Mouse (Mus musculus): Measurements from ENCODE around the gene Ptk7. TPM values are rescaled to one million over a fixed set of nuclear protein-coding genes. Genes with fewer than 3 reads are reported as not detected.

Ptk7 gene
- polyA plus RNA-seq (2012; rRNA removed), result 3.1 and 3.2 TPM in 2 replicates

GRCm38 (mm10) chr17:46628791-46629684 is at the start of gene Ptk7:
Ptk7 (minus strand) TSS chr17:46629504.
- Histone ChIP-seq H3K4me3 (ENCODE audit: control insufficient read depth, low read depth, low read length) (peak within 1 kb of the TSS; percentile 73), H3K27me3 (ENCODE audit: control insufficient read depth, insufficient read depth, low read length) (no peaks in the 10 kb centered on the region), H3K27ac (ENCODE audit: control insufficient read depth, insufficient read depth, low read depth, low read length) (peak within 1 kb of the TSS; percentile 39; the same call in 1 of the 2 replicates), H3K36me3 (ENCODE audit: control insufficient read depth, insufficient read depth, low read length) (no peaks in the 10 kb centered on the region), H3K4me1 (ENCODE audit: control insufficient read depth, insufficient read depth, low read length) (peaks cover 14% of the 10 kb centered on the region)
- TF ChIP-seq POLR2A (IDR thresholded peaks at IDR 0.05; ENCODE audit: control insufficient read depth, low read depth, low read length) (no peak), CTCF (IDR thresholded peaks at IDR 0.05; ENCODE audit: control insufficient read depth, insufficient read depth, insufficient replicate concordance, low read depth, low read length) (no peak)

GRCm38 (mm10) chr17:46678911-46679310 is 49.6 kb upstream of the Ptk7 start:
- TF ChIP-seq CTCF (IDR thresholded peaks at IDR 0.05; ENCODE audit: control insufficient read depth, insufficient read depth, insufficient replicate concordance, low read depth, low read length) (no peak), POLR2A (IDR thresholded peaks at IDR 0.05; ENCODE audit: control insufficient read depth, low read depth, low read length) (no peak)
- Histone ChIP-seq H3K27me3 (ENCODE audit: control insufficient read depth, insufficient read depth, low read length) (no peaks in the 10 kb centered on the region), H3K4me3 (ENCODE audit: control insufficient read depth, low read depth, low read length) (peak overlapping the region; percentile 96), H3K27ac (ENCODE audit: control insufficient read depth, insufficient read depth, low read depth, low read length) (peak overlapping the region; percentile 80), H3K36me3 (ENCODE audit: control insufficient read depth, insufficient read depth, low read length) (peaks cover 5% of the 10 kb centered on the region), H3K4me1 (ENCODE audit: control insufficient read depth, insufficient read depth, low read length) (peaks cover 12% of the 10 kb centered on the region)

DNA sequence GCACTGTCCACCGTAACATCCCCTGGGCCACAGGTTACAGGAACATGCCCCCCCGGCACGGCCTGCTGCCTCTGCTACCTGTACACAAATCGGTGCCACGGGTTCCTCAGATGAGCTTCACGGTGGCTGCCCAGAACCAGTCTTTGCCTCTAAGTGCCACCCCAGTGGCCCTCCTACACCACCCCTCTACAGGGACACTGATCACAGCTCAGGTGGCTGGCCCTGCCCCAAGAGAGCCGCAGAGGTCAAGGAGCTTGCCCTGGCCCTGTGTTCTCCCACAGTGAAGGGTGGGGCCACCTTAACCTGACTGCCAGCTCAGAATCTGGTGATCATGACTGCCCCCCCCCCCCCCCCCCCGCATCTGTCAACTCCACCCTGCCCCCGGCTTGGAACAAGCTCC is 49.1 kb upstream of the Ptk7 start, which contains the start of gene Mea1:
Gene Mea1, plus strand, starts transcription at position 378 of the 400 bp plus-strand sequence.
- Histone ChIP-seq H3K36me3 (ENCODE audit: control insufficient read depth, insufficient read depth, low read length) (peaks cover 5% of the 10 kb centered on the region), H3K27me3 (ENCODE audit: control insufficient read depth, insufficient read depth, low read length) (no peaks in the 10 kb centered on the region), H3K4me1 (ENCODE audit: control insufficient read depth, insufficient read depth, low read length) (peaks cover 12% of the 10 kb centered on the region), H3K4me3 (ENCODE audit: control insufficient read depth, low read depth, low read length) (peak within 1 kb of the TSS; percentile 96), H3K27ac (ENCODE audit: control insufficient read depth, insufficient read depth, low read depth, low read length) (peak within 1 kb of the TSS; percentile 86)
- TF ChIP-seq CTCF (IDR thresholded peaks at IDR 0.05; ENCODE audit: control insufficient read depth, insufficient read depth, insufficient replicate concordance, low read depth, low read length) (no peak), POLR2A (IDR thresholded peaks at IDR 0.05; ENCODE audit: control insufficient read depth, low read depth, low read length) (no peak; the same call in 1 of the 2 replicates)

- peak overlapping the region; percentile 91 for H3K27ac ChIP-seq (ENCODE audit: control insufficient read depth, insufficient read depth, low read depth, low read length)
- H3K27me3 ChIP-seq (ENCODE audit: control insufficient read depth, insufficient read depth, low read length), result no peaks in the 10 kb centered on the region
- peaks cover 7% of the 10 kb centered on the region for H3K36me3 ChIP-seq (ENCODE audit: control insufficient read depth, insufficient read depth, low read length)
- peak overlapping the region; percentile 89 for H3K4me3 ChIP-seq (ENCODE audit: control insufficient read depth, low read depth, low read length)
- peaks cover 14% of the 10 kb centered on the region for H3K4me1 ChIP-seq (ENCODE audit: control insufficient read depth, insufficient read depth, low read length)
- no peak for TF ChIP-seq CTCF (IDR thresholded peaks at IDR 0.05; ENCODE audit: control insufficient read depth, insufficient read depth, insufficient replicate concordance, low read depth, low read length)
- TF ChIP-seq POLR2A (IDR thresholded peaks at IDR 0.05; ENCODE audit: control insufficient read depth, low read depth, low read length), result no peak; the same call in 1 of the 2 replicates
These were observed 45.4 kb upstream of the Ptk7 start for GRCm38 (mm10) chr17:46674530-46675283.

DNA sequence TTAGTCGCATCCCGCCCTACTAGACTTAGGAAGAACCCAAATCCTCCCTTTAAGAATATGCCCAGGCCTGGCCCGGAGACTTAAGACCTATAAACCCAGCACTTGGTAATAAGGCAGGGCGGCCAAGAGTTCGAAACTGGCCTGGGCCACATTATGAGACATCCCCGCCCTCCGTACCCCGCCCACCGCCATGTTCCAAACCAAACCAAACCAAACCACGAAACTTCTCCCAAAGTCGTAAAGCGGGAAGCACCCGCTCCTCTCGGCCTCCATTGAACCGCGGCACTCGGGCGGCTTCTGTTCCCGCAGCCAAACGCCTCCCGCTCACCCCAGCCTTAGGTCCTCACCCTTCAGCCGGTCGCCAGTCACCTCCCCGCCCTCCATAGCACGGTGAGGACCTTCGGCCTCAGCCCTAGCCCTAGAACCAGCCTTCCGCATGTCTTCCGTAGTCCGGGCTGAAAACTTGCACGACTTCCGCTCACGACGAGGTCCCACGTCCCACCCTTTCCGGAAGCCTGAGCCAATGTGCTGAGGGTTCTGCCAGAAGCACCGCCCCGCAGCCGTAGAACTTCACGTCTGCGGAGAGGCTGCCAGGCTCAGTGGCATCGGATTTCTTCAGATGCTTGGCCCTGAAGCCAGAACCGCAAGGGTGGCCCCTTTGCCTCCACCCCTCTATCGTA is 44.7 kb upstream of the Ptk7 start, which contains the start of gene Rrp36:
Gene Rrp36, minus strand, starts transcription at position 503 of the 680 bp plus-strand sequence.
- Histone ChIP-seq H3K36me3 (ENCODE audit: control insufficient read depth, insufficient read depth, low read length) (peaks cover 7% of the 10 kb centered on the region), H3K4me3 (ENCODE audit: control insufficient read depth, low read depth, low read length) (peak within 1 kb of the TSS; percentile 89)

GRCm38 (mm10) chr17:46669911-46670310 is 40.6 kb upstream of the Ptk7 start:
- Histone ChIP-seq H3K27me3 (ENCODE audit: control insufficient read depth, insufficient read depth, low read length) (no peaks in the 10 kb centered on the region), H3K36me3 (ENCODE audit: control insufficient read depth, insufficient read depth, low read length) (peaks cover 4% of the 10 kb centered on the region), H3K4me1 (ENCODE audit: control insufficient read depth, insufficient read depth, low read length) (peaks cover 8% of the 10 kb centered on the region), H3K4me3 (ENCODE audit: control insufficient read depth, low read depth, low read length) (no peak overlapping the region), H3K27ac (ENCODE audit: control insufficient read depth, insufficient read depth, low read depth, low read length) (no peak overlapping the region)
- TF ChIP-seq CTCF (IDR thresholded peaks at IDR 0.05; ENCODE audit: control insufficient read depth, insufficient read depth, insufficient replicate concordance, low read depth, low read length) (no peak), POLR2A (IDR thresholded peaks at IDR 0.05; ENCODE audit: control insufficient read depth, low read depth, low read length) (no peak)

More for the DNA sequence above, 44.7 kb upstream of the Ptk7 start, which contains the start of gene Rrp36:
- H3K27me3 ChIP-seq (ENCODE audit: control insufficient read depth, insufficient read depth, low read length), result no peaks in the 10 kb centered on the region
- H3K27ac ChIP-seq (ENCODE audit: control insufficient read depth, insufficient read depth, low read depth, low read length), result peak within 1 kb of the TSS; percentile 91
- peaks cover 9% of the 10 kb centered on the region for H3K4me1 ChIP-seq (ENCODE audit: control insufficient read depth, insufficient read depth, low read length)
- TF ChIP-seq POLR2A (IDR thresholded peaks at IDR 0.05; ENCODE audit: control insufficient read depth, low read depth, low read length) (peak; percentile 92), CTCF (IDR thresholded peaks at IDR 0.05; ENCODE audit: control insufficient read depth, insufficient read depth, insufficient replicate concordance, low read depth, low read length) (no peak)

Measured in testis, adult 2 months (tissue).